Mouse (Mus musculus) C2C12 (cell line): Measurements from ENCODE around the gene Tgfa.

Source experiments
- CTCF ChIP-seq: IDR thresholded peaks from one replicate; pipeline ENCODE4 v1.5.1; 2011; ENCODE audit not compliant: control insufficient read depth, insufficient read depth, insufficient read length
- FOSL1 ChIP-seq: IDR thresholded peaks from one replicate; pipeline ENCODE4 v1.8.0; 2011; ENCODE audit warnings: mild to moderate bottlenecking, low read length; ENCODE audit not compliant: poor library complexity, insufficient read depth, severe bottlenecking
- MAX ChIP-seq: IDR thresholded peaks from one replicate; pipeline ENCODE4 v1.6.1; 2011; ENCODE audit warnings: mild to moderate bottlenecking, control low read depth
- MYOD1 ChIP-seq: IDR thresholded peaks from one replicate; pipeline ENCODE4 v1.6.1; 2011; ENCODE audit warnings: low read depth; ENCODE audit not compliant: control insufficient read depth, insufficient read length
- MYOG ChIP-seq: IDR thresholded peaks from one replicate; pipeline ENCODE4 v1.6.1; 2011; ENCODE audit not compliant: control insufficient read depth, insufficient read length; ENCODE audit errors: extremely low read depth
- USF1 ChIP-seq: IDR thresholded peaks from one replicate; pipeline ENCODE4 v1.6.1; 2011; ENCODE audit warnings: low read depth, mild to moderate bottlenecking, control low read depth, moderate library complexity

DNA sequence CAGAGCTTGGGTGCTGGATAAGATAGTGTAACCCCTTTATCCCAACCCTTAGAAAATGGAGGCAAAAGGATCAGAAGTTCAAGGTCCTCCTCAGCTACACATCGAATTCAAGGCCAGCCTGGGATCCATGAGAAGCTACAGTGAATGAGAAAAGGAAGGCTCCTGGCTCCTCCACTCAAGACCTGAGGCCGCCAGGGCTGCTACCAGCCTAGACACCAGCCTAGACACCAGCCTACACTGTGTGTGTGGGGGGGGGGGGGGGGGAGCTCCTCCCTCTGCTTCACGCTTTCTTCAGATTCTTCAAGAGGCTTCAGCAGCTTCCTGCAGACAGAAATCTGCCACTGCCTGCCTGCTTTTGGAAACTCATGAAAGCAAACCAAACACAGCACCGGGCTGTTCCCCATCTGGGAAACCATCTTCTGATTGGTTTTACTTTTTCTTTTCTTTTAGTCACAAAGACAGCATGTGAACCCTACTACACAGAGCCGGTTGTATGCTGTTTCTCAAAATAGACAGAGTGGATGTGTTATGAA lies 127.1 kb downstream of the Tgfa start:
- TF ChIP-seq CTCF (no peak), MAX (no peak), MYOG (no peak), MYOD1 (no peak), USF1 (no peak), FOSL1 (no peak)
